ENCODE assay signal across 39 mouse cellular contexts in the genomic region with DNA sequence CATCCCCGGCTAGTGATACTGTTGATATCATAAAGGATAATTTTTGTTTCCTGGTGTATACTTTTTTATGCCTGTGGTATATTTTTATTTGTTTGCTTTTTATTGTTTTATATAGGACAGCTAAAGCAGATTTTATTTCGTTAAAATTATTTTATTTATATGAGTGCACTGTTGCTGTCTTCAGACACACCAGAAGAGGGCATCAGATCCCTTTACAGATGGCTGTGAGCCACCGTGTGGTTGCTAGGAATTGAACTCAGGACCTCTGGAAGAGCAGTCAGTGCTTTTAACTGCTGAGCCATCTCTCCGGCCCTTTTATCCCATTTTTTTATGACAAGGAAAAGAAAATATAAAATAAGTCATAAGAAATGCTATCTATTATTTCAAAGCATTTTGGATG. TPM values are rescaled to one million over a fixed set of nuclear protein-coding genes. Genes with fewer than 3 reads are reported as not detected.
"Had no signal": no experiment of that assay in that cellular context is flagged by ENCODE, and none has a peak within 500 bp of the region (broad histone marks: within the 10 kb centered on the region; RNA-seq: fewer than 3 reads in every experiment).

No protein-coding gene starts in this region.

RNA-seq across cellular contexts. Expression of a gene that starts 19.3 kb away (rescaled TPM):
- total RNA-seq: left cerebral cortex, postnatal 10 days; left cerebral cortex, postnatal 14 days; left cerebral cortex, postnatal 25 days; left cerebral cortex, postnatal 36 days; left cerebral cortex, postnatal 4 days; liver, adult 2 months; megakaryocyte progenitor cell, adult 5-6 weeks; megakaryocyte, adult 5-6 weeks; megakaryocyte-erythroid progenitor cell, adult 5-6 weeks; midbrain, postnatal 0 days; monocyte, adult 5-6 weeks had no signal
- polyA plus RNA-seq: limb, embryonic 10.5 days; limb, embryonic 11.5 days; limb, embryonic 12.5 days; limb, embryonic 13.5 days; limb, embryonic 14.5 days; limb, embryonic 15.5 days; liver, adult 2 months; liver, embryonic 11.5 days; liver, embryonic 12.5 days; liver, embryonic 13.5 days; liver, embryonic 14.5 days; liver, embryonic 15.5 days; liver, embryonic 16.5 days; lung, adult 2 months; lung, embryonic 14.5 days; lung, embryonic 15.5 days; lung, embryonic 16.5 days; lung, postnatal 0 days; macrophage; midbrain, embryonic 10.5 days; midbrain, embryonic 11.5 days; midbrain, embryonic 12.5 days; midbrain, embryonic 13.5 days; midbrain, embryonic 14.5 days; midbrain, embryonic 15.5 days; midbrain, embryonic 16.5 days; midbrain, postnatal 0 days; myocyte; neural tube, embryonic 11.5 days; neural tube, embryonic 12.5 days had no signal

RNA-seq across cellular contexts. Expression of a gene that starts 35.9 kb away (rescaled TPM):
- total RNA-seq: left cerebral cortex, postnatal 25 days; left cerebral cortex, postnatal 4 days; megakaryocyte progenitor cell, adult 5-6 weeks; midbrain, postnatal 0 days had no signal
- polyA plus RNA-seq: limb, embryonic 10.5 days; limb, embryonic 11.5 days; limb, embryonic 12.5 days; limb, embryonic 13.5 days; limb, embryonic 14.5 days; limb, embryonic 15.5 days; liver, embryonic 12.5 days; liver, embryonic 13.5 days; liver, embryonic 15.5 days; liver, embryonic 16.5 days; lung, embryonic 14.5 days; midbrain, embryonic 10.5 days; midbrain, embryonic 11.5 days; midbrain, embryonic 14.5 days; midbrain, postnatal 0 days; myocyte; neural tube, embryonic 11.5 days; neural tube, embryonic 12.5 days had no signal
